Mouse (Mus musculus): ENCODE measurements around the gene Syne1.

GRCm38 (mm10) chr10:5514134-5514533, 37.1 kb downstream of the Syne1 start:
- TF ChIP-seq CTCF (IDR thresholded peaks at IDR 0.05; ENCODE audit: insufficient read depth, low read length) = no peak
- TF ChIP-seq POLR2A (IDR thresholded peaks at IDR 0.05; ENCODE audit: borderline replicate concordance, extremely low read depth, low read depth, low read length) = no peak
